Mouse (Mus musculus) erythroblast, embryonic 14.5 days (primary cell): ENCODE data around the gene Pitpna.

ENCODE experiments used
- GATA1 ChIP-seq: IDR thresholded peaks from 2 replicates; pipeline ENCODE4 v1.6.1; 2012; ENCODE audit warnings: low read length, inconsistent platforms, mixed read lengths
- TAL1 ChIP-seq: IDR thresholded peaks from 3 replicates; pipeline ENCODE4 v1.6.1; 2012; ENCODE audit warnings: low read length, inconsistent platforms, mixed read lengths

DNA sequence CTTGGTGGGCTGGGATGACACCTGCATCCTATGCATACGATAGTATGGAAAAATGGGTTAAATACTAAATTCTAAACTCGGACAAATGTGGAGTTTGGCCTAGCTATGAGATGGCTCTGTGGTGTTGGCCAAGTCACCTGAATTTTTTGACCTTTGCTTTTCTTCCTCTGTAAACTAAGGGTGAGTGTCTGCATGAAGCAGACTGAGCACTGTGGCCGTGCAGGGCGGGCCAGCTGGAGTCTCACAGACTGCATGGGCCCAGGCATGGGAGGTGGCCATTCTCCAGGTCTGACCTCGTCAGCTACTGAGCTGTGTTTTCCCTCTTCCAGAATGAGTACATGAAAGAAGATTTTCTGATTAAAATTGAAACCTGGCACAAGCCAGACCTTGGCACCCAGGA lies 20.9 kb downstream of the Pitpna start:
- TF ChIP-seq GATA1 (no peak), TAL1 (no peak)
